Mouse (Mus musculus): ENCODE data around the gene 1700025G04Rik. TPM values are rescaled to one million over a fixed set of nuclear protein-coding genes. Genes with fewer than 3 reads are reported as not detected.

Gene 1700025G04Rik
- polyA plus RNA-seq, 2 experiments, result 1.2 to 2.1 TPM

DNA sequence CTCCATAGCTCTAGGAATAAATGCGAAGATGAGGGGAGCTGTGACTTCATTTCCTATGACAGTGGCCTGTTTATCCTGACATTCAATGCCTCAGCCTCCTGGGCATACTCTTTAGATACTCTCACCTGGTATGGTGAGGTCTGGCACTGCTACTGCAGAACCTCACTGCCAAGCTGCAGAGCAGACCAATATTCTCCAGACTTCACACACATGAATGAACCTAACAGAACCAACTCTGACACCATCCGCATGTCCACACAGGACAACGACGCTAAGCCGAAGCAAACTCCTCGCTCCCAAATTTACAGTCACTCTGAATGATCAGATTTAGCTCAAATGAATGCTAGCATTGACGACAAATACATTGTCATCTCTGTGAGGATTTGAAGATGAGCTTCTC lies 24.4 kb downstream of the 1700025G04Rik start:
- no peak overlapping the region for H3K27ac ChIP-seq
- H3K4me2 ChIP-seq (ENCODE audit: low read depth), result no peak overlapping the region

DNA sequence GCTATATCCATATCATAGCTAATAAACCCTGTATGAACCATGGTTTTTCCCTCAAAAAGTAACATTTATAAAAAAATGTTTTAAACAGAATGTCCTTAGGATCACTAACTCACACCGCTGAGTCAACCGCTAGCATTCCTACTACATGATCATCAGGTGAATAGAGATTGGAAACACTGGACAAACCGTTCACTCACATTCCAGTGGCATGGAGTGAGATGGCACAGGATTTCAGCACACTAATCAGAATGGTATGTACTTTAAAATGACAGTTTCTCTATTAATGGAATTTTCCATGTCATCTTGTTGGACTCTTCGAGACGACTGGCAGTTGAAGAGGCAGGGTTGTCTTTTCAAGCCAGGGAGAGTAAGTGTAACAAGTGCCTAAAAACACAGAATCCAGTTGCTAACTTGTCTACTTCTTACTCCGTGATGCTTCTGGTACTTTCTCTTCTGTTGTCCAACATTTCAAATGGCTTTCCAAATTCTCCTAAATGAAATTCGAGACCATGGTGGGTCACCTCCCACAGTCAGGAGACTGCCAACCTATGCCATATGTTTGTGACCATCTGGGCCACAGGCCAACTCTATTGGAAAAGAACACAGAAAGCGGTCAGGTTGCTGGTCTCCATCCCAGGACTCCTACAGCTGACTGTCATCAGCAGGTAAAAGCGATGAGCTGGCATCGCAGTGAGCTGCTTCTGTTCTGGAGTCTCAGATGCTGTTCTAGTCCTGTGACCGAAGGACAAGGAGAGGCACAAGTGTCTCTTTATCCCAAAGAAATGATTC lies 26.4 kb downstream of the 1700025G04Rik start:
- Histone ChIP-seq H3K27ac (no peak overlapping the region), H3K27me3 (ENCODE audit: control insufficient read depth, insufficient read depth, low read length) (no peaks in the 10 kb centered on the region), H3K4me1 (replicated peaks; ENCODE audit: control insufficient read depth in 2 of 2, insufficient read depth in 2 of 2, low read length in 1 of 2) (no peaks in the 10 kb centered on the region), H3K4me2 (ENCODE audit: low read depth) (no peak overlapping the region), H3K4me3 (ENCODE audit: insufficient read depth in 1 of 2, low read depth in 2 of 2, low read length in 2 of 2) (no peak overlapping the region), H3K9ac (replicated peaks) (no peak overlapping the region), H3K9me3 (ENCODE audit: control insufficient read depth, low read length) (no peaks in the 10 kb centered on the region), H3K36me3 (replicated peaks; ENCODE audit: control insufficient read depth, insufficient read depth, low read depth) (no peaks in the 10 kb centered on the region)
- DNase-seq (ENCODE audit: low read depth in 3 of 3, low spot score in 3 of 3) (no peak), ATAC-seq (ENCODE audit: insufficient read depth) (no peak)
- 73% methylated on average over 11 of the region's 11 CpGs for WGBS (ENCODE audit: insufficient replicate concordance)
- TF ChIP-seq EP300 (IDR thresholded peaks at IDR 0.05; ENCODE audit: low read depth), result no peak
- no peak for TF ChIP-seq CTCF (IDR thresholded peaks at IDR 0.05; ENCODE audit: low read depth)

More for the DNA sequence above, 24.4 kb downstream of the 1700025G04Rik start:
- Histone ChIP-seq H3K4me3 (ENCODE audit: insufficient read depth in 1 of 2, low read depth in 2 of 2, low read length in 2 of 2) (no peak overlapping the region), H3K27me3 (ENCODE audit: control insufficient read depth, insufficient read depth, low read length) (no peaks in the 10 kb centered on the region), H3K36me3 (replicated peaks; ENCODE audit: control insufficient read depth, insufficient read depth, low read depth) (no peaks in the 10 kb centered on the region), H3K9ac (replicated peaks) (no peak overlapping the region), H3K4me1 (replicated peaks; ENCODE audit: control insufficient read depth in 2 of 2, insufficient read depth in 2 of 2, low read length in 1 of 2) (no peaks in the 10 kb centered on the region), H3K9me3 (ENCODE audit: control insufficient read depth, low read length) (no peaks in the 10 kb centered on the region)
- 81% methylated on average over 7 of the region's 7 CpGs for WGBS (ENCODE audit: insufficient replicate concordance)
- TF ChIP-seq CTCF (IDR thresholded peaks at IDR 0.05; ENCODE audit: low read depth) (no peak), EP300 (IDR thresholded peaks at IDR 0.05; ENCODE audit: low read depth) (no peak)
- ATAC-seq (ENCODE audit: insufficient read depth) (no peak), DNase-seq (ENCODE audit: low read depth in 3 of 3, low spot score in 3 of 3) (no peak)

DNA sequence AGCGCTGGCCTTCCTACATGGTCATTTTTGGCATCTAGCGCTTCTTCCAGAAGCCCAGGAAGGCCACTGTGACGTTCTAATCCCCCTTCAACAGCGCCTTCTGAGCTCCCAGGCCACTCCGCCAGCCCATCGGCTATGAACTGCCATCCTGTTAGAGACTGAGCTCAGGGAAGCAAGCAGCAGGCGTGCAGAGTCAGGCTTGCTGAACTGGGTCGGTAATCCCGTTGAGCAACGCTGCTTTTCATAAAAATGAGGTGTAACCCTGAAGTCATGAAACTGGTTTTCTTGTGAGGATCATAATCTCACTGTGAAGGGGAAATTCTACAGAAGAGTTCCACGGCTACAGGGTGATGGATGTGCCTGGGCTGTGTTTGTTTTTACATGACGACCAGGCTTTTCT lies 28.2 kb downstream of the 1700025G04Rik start:
- H3K9ac ChIP-seq (replicated peaks), result no peak overlapping the region
- 77% methylated on average over 12 of the region's 12 CpGs for WGBS (ENCODE audit: insufficient replicate concordance)
- no peaks in the 10 kb centered on the region for H3K4me1 ChIP-seq (replicated peaks; ENCODE audit: control insufficient read depth in 2 of 2, insufficient read depth in 2 of 2, low read length in 1 of 2)
- H3K4me3 ChIP-seq (ENCODE audit: insufficient read depth in 1 of 2, low read depth in 2 of 2, low read length in 2 of 2), result no peak overlapping the region
- no peaks in the 10 kb centered on the region for H3K9me3 ChIP-seq (ENCODE audit: control insufficient read depth, low read length)
- H3K36me3 ChIP-seq (replicated peaks; ENCODE audit: control insufficient read depth, insufficient read depth, low read depth), result no peaks in the 10 kb centered on the region
- H3K27me3 ChIP-seq (ENCODE audit: control insufficient read depth, insufficient read depth, low read length), result no peaks in the 10 kb centered on the region
- TF ChIP-seq EP300 (IDR thresholded peaks at IDR 0.05; ENCODE audit: low read depth) (no peak), CTCF (IDR thresholded peaks at IDR 0.05; ENCODE audit: low read depth) (no peak)
- no peak for ATAC-seq (ENCODE audit: insufficient read depth)
- H3K4me2 ChIP-seq (ENCODE audit: low read depth), result no peak overlapping the region
- no peak overlapping the region for H3K27ac ChIP-seq
- DNase-seq (ENCODE audit: low read depth in 3 of 3, low spot score in 3 of 3), result no peak

DNA sequence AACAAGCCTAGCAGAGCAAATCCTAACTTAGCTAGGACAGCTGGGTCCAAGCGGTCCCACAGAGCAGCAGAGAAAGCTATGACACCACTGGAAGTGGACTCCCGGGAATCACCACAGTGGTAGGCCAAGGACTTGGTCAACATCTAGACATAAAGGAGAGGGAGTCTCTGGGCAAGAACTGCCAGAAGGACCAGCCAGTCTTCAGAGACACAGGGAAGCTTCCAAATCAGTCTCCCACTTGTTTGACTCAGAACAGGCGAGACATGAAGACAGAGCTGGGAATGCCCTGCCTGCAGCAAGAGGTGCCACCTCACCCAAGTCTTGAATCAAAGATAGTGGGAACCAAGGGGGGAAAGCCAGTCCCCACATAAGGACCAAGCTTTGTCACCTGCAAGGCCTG lies 29.7 kb downstream of the 1700025G04Rik start:
- ATAC-seq (ENCODE audit: insufficient read depth) (no peak), DNase-seq (ENCODE audit: low read depth in 3 of 3, low spot score in 3 of 3) (no peak)
- Histone ChIP-seq H3K9me3 (ENCODE audit: control insufficient read depth, low read length) (no peaks in the 10 kb centered on the region), H3K9ac (replicated peaks) (no peak overlapping the region), H3K4me1 (replicated peaks; ENCODE audit: control insufficient read depth in 2 of 2, insufficient read depth in 2 of 2, low read length in 1 of 2) (no peaks in the 10 kb centered on the region), H3K36me3 (replicated peaks; ENCODE audit: control insufficient read depth, insufficient read depth, low read depth) (no peaks in the 10 kb centered on the region), H3K27ac (no peak overlapping the region), H3K4me2 (ENCODE audit: low read depth) (no peak overlapping the region), H3K27me3 (ENCODE audit: control insufficient read depth, insufficient read depth, low read length) (no peaks in the 10 kb centered on the region), H3K4me3 (ENCODE audit: insufficient read depth in 1 of 2, low read depth in 2 of 2, low read length in 2 of 2) (no peak overlapping the region)
- no peak for TF ChIP-seq CTCF (IDR thresholded peaks at IDR 0.05; ENCODE audit: low read depth)
- TF ChIP-seq EP300 (IDR thresholded peaks at IDR 0.05; ENCODE audit: low read depth), result no peak
- 65% methylated on average over 3 of the region's 3 CpGs for WGBS (ENCODE audit: insufficient replicate concordance)

DNA sequence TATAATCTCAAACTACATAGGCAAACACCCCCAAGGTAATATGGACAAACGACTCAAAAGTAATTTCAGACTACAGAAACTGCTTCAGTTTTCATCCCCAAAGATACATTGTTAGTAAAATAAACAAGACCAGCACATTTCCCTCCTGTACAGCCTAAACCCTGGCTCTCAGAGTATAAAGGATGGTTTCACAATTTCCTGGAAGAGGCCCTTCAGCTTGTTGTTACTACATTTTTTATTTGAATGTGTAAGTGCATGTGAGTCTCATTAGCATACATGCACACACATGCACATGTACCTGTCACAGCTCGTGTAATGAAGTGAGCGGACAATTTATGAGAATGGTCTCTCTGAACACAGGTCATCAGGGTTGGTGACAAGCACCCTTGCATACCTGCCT lies 31.1 kb downstream of the 1700025G04Rik start:
- no peak for DNase-seq (ENCODE audit: low read depth in 3 of 3, low spot score in 3 of 3)
- TF ChIP-seq EP300 (IDR thresholded peaks at IDR 0.05; ENCODE audit: low read depth) (no peak), CTCF (IDR thresholded peaks at IDR 0.05; ENCODE audit: low read depth) (no peak)
- no peaks in the 10 kb centered on the region for H3K36me3 ChIP-seq (replicated peaks; ENCODE audit: control insufficient read depth, insufficient read depth, low read depth)
- H3K4me1 ChIP-seq (replicated peaks; ENCODE audit: control insufficient read depth in 2 of 2, insufficient read depth in 2 of 2, low read length in 1 of 2), result no peaks in the 10 kb centered on the region; a peak in 1 of 4 replicates
- H3K4me2 ChIP-seq (ENCODE audit: low read depth), result no peak overlapping the region
- H3K27ac ChIP-seq, result no peak overlapping the region
- H3K4me3 ChIP-seq (ENCODE audit: insufficient read depth in 1 of 2, low read depth in 2 of 2, low read length in 2 of 2), result no peak overlapping the region
- 61% methylated on average over 3 of the region's 3 CpGs for WGBS (ENCODE audit: insufficient replicate concordance)
- no peaks in the 10 kb centered on the region for H3K27me3 ChIP-seq (ENCODE audit: control insufficient read depth, insufficient read depth, low read length)
- no peak overlapping the region for H3K9ac ChIP-seq (replicated peaks)
- H3K9me3 ChIP-seq (ENCODE audit: control insufficient read depth, low read length), result no peaks in the 10 kb centered on the region
- ATAC-seq (ENCODE audit: insufficient read depth), result no peak
